Mouse (Mus musculus): ENCODE results near the gene Slc6a8.
A peak's percentile ranks its signal among the peaks of the same experiment; 100 is the strongest.

The Slc6a8 gene

DNA sequence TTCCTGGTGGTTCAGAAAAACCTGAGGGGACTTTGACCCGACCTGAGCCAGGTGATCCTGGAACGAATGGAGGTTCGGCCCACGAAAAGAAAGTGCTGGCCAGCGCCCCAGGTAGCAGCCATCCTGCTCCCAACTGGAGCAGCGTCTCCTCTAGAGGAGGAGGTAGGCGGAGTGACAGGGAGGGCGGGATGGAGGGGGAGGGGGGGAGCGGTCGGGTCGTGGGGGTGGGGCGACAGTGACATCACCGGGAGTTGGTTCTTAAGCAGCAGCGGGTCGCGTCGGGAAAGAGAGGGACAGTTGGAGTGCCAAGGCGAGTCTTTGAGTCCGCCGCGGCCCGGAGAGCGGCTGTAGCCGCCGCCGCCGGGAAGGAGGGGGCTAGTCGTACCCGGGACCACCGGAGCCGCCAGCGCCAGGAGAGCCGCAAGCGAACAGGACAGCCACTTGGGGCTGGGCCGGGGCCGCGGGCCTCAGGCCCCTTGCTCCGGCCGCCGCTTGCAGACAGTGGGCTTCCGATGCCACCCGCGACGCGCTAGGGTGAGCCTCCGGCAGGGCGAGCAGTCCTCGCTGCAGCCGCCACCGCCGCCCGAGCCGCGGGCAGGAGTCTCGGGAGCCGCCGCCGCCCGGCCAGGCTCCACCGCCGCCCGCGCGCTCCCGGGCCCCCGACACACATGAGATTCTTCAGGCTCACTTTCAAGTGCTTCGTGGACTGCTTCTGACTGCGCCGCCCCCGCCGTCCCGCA lies at the start of gene Slc6a8:
TSS of gene Slc6a8 (plus strand) at position 272 of the 740 bp plus-strand sequence.
- DNase-seq, result peak; percentile 76 to 78

GRCm38 (mm10) chrX:73626981-73627380 lies 46.0 kb upstream of the Slc6a8 start:
- no peak for DNase-seq

DNA sequence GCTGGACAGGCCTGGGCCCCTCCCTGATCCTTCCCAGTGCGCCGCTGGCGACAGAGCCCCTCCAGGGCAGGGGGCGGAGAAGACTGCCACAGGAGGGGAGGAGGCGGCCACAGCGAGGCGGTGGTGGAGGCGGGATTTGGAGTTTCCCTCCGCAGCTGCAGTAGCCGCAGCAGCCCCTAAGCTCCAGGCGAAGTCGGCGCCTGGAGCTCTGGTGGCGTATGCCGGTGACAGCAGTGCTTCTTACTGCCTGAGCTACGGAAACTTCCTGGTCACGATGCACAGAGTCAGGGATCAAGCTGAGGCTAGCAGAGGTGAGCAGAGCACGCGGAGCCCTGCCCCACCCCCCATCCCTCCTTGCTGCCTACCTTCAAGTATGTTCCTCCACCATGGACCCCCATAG lies 37.5 kb upstream of the Slc6a8 start:
- no peak for DNase-seq

- DNase-seq, result no peak
These were observed 35.5 kb upstream of the Slc6a8 start for GRCm38 (mm10) chrX:73637415-73637814.

DNA sequence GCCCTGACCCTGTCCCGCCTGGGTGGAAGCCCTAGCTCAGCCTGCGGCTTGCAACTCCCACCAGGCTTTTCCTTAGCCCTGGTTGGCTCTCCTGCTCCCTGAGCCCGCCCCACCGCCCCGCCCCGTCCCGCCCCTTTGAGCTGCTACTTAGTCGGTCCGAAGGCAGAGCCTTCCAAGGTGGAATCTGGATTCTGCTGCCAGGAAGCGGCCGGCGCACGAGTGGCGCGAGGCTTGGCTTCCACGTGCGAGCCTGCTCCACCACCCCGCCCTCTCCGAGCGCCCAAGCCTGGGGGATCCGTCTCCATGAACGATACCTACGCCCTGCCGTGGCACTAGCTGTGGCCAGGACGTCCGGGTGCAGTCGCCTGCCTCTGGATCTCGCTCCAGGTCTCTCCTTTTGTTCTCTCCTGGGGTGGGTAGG lies 33.7 kb upstream of the Slc6a8 start, which contains the start of gene Dusp9:
TSS of gene Dusp9 (plus strand) at position 165 of the 421 bp plus-strand sequence.
- peak; percentile 39 to 65 for DNase-seq

- no peak for DNase-seq
These were observed 33.0 kb upstream of the Slc6a8 start for GRCm38 (mm10) chrX:73639901-73640469.

GRCm38 (mm10) chrX:73645121-73645520 lies 27.8 kb upstream of the Slc6a8 start:
- no peak for DNase-seq

DNA sequence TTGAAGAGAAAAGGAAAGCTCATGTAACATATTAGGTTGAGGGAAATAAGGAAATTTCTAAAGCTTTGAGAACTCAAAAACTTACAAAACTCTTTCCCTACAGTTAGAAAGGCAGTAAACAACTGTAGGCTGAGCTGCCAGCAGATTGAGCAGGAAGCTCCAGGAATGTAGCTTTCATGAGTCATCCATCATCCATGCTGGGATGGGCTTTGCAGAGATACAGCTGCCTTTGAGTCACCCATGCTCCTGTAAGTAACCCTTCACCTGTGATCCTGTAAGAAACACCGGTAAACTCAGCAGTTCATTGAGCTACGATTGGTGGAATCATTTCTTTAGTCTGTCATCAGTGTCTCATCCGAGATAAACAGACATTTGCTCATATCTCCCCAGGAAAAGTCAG lies 22.1 kb upstream of the Slc6a8 start:
- DNase-seq, result no peak

GRCm38 (mm10) chrX:73653392-73653791 lies 19.6 kb upstream of the Slc6a8 start:
- no peak for DNase-seq

- DNase-seq, result peak; percentile 63 to 76
These were observed 18.8 kb upstream of the Slc6a8 start for GRCm38 (mm10) chrX:73654177-73654576.

- peak; percentile 58 to 67 for DNase-seq
These were observed 17.4 kb upstream of the Slc6a8 start for GRCm38 (mm10) chrX:73655529-73655928.

GRCm38 (mm10) chrX:73658391-73658790 lies 14.6 kb upstream of the Slc6a8 start:
- DNase-seq, result no peak

- no peak for DNase-seq
These were observed 13.9 kb upstream of the Slc6a8 start for GRCm38 (mm10) chrX:73658936-73659574.

DNA sequence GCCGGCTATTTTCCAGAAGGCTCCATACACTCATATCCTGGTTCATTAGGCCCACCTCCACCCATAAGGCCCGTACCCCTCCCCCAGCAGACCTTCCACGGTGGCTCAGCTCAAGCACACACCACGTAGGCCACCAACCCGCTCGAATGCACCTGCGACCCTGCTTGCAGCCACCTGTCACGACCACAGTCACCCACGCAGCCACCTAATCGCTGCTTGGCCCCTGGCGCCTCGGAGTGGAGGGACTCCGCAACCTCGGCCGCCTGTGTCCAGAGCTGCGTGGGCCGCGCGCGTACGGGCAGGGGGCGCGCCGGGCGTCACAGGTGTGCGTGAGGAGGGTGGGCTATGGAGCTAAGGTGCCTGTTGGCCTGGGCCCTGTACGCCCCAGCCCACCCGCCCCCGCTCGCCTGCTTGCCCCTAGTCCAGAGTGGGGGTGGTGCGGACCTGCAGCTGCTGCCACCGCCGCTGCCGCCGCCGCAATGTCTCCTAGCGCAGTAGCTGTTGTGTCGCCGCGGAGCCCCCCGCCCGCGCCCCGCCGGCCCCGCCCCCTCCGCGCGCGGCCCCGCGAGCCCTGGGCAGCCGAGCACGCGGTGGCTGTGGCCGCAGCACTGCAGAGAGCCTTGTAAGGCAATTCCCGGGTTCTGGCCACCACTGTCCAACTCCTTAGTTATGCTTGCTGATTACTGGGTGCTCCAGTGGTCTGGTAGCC lies 13.2 kb upstream of the Slc6a8 start, which contains the start of gene Pnck:
TSS of gene Pnck (minus strand) at position 543 of the 709 bp plus-strand sequence.
- DNase-seq, result peak in 1 of 2 experiments; percentile 35

DNA sequence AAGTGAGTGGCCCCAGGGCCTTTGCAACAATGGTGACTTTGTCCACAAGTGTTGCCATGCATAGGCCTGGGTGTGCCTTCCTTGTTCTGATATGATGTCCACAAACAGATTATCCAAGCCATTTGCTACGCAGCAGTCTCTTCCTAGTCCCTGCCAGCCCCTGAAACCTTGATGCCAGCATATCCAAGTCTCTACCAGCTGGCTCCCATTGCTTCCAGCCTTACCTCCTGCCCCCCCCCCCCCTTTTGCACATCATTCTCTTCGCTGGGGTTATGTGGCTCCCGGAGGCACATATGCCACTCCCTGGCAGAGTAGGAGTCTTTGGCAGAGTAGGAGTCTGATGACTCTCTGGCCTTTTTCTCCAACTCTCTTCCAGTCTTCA lies 12.7 kb upstream of the Slc6a8 start:
- DNase-seq, result no peak

- DNase-seq, result no peak
These were observed 9.8 kb upstream of the Slc6a8 start for GRCm38 (mm10) chrX:73663143-73663542.

DNA sequence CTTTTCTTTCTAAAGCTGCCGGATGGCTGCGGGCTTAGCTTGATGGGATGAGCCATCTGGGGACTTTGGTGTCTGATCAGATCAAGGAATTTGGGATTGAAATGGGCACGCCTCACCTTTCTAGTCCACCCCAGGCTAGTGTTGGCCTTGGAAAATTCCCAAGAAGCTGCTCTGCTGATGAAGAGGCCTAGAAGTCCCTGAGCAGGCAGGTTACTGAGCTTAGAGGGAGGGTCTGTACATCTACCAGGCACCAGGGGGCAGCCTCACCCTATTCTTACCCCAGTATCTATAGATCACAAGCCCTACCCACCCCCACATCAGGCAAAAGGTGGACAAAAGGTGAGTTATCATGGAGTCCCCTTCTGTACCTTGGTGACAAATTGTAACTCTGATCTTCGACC lies 919 bp upstream of the Slc6a8 start:
- peak; percentile 41 to 56 for DNase-seq

DNA sequence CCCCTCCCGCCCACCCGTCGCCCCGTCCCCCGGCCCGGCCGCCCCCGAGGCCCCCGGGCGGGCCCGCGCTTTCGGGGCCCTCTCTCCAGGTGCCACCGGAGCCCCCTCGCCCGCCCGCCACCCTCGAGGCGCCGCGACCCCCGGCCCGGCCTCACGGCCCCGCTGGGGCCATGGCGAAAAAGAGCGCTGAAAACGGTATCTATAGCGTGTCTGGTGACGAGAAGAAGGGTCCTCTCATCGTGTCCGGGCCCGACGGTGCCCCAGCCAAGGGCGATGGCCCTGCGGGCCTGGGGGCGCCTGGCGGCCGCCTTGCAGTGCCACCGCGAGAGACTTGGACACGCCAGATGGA lies 643 bp downstream of the Slc6a8 start:
- DNase-seq, result no peak

DNA sequence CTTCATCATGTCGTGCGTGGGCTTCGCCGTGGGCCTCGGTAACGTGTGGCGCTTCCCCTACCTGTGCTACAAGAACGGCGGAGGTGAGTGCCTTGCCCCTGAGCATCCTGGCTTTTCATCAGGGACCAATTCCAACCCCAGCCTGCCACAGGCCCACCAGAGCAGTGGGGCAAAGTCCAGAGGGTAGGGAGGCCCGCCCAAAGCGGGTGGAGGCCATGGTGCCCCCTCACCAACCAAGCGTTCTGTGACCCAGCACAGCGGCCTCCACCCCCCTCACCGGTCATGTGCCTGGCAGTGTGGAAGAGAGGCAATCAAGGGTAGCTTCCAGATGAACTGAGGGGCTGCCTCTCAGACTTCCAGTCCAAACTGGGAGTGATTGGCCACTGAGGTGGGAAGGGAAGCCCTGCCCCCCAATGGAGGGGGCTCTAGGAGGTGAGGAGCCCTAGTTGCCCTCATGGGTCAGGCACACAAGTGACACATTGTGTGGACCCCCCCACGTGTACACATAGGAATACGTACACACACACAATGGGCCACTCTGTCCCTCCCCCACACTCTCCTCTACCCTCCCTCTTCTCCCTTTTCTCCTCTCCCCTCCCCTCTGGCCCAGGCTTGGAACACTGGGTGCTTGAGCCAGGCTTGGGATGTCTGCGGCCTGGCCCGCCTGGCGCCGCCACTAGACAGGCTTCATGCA lies 1.2 kb downstream of the Slc6a8 start:
- peak; percentile 18 to 43 for DNase-seq

GRCm38 (mm10) chrX:73675231-73675630 lies 2.3 kb downstream of the Slc6a8 start:
- DNase-seq, result no peak

- DNase-seq, result no peak
These were observed 3.7 kb downstream of the Slc6a8 start for GRCm38 (mm10) chrX:73676668-73677067.

GRCm38 (mm10) chrX:73684156-73684555 lies 11.2 kb downstream of the Slc6a8 start:
- no peak for DNase-seq

GRCm38 (mm10) chrX:73684978-73685377 lies 12.0 kb downstream of the Slc6a8 start:
- DNase-seq, result no peak
